Mouse (Mus musculus) midbrain, embryonic 13.5 days (tissue): ENCODE measurements around the gene Rad51b. TPM values are rescaled to one million over a fixed set of nuclear protein-coding genes. Genes with fewer than 3 reads are reported as not detected.

Experiments used
- ATAC-seq: fragments of 200-750 bp; cut with Nextera tagmentation; 2 replicates; pipeline ENCODE4 v1.8.0; 2017; ENCODE audit warnings: mild to moderate bottlenecking, moderate TSS enrichment, moderate library complexity
- H3K27ac ChIP-seq: fragments of 300-500 bp; sonication (generic); 2 replicates; pipeline ENCODE4 v1.5.1; 2015; ENCODE audit warnings: inconsistent platforms, mild to moderate bottlenecking, moderate library complexity
- H3K27me3 ChIP-seq: fragments of 300-500 bp; sonication (generic); 2 replicates; pipeline ENCODE4 v1.6.1; 2015; ENCODE audit warnings: mild to moderate bottlenecking, inconsistent platforms
- H3K36me3 ChIP-seq: fragments of 300-500 bp; sonication (generic); 2 replicates; pipeline ENCODE4 v1.6.1; 2015; ENCODE audit warnings: mild to moderate bottlenecking, inconsistent platforms
- H3K4me1 ChIP-seq: fragments of 300-500 bp; sonication (generic); replicated peaks from 2 replicates; pipeline ENCODE4 v1.6.1; 2015; ENCODE audit warnings: inconsistent platforms
- H3K4me2 ChIP-seq: fragments of 300-500 bp; sonication (generic); replicated peaks from 2 replicates; pipeline ENCODE4 v1.6.1; 2015; ENCODE audit warnings: moderate library complexity, mild to moderate bottlenecking, inconsistent platforms
- H3K4me3 ChIP-seq: fragments of 300-500 bp; sonication (generic); replicated peaks from 2 replicates; pipeline ENCODE4 v1.5.1; 2015; ENCODE audit warnings: mild to moderate bottlenecking, inconsistent platforms
- H3K9ac ChIP-seq: fragments of 300-500 bp; sonication (generic); replicated peaks from 2 replicates; pipeline ENCODE4 v1.6.1; 2015; ENCODE audit warnings: mild to moderate bottlenecking, inconsistent platforms
- H3K9me3 ChIP-seq: fragments of 300-500 bp; sonication (generic); 2 replicates; pipeline ENCODE4 v1.6.1; 2016; ENCODE audit warnings: mild to moderate bottlenecking, inconsistent platforms
- WGBS: fragments of 180-500 bp; shearing (Covaris S2); methylation state at CpG from one replicate; pipeline ENCODE4 v1.1.7; 2015; 5-methylcytosine and 5-hydroxymethylcytosine counted together
- polyA plus RNA-seq: library from polyadenylated mRNA; unstranded; fragments of >200 nt; fragmentation: Nextera tagmentation; extraction: Ambion mirVana; gene quantifications from 2 replicates; pipeline ENCODE4 v1.2.1, GENCODE M21; 2015

Gene Rad51b
- polyA plus RNA-seq, 1 experiment from 2014 or later: 3.2 TPM

DNA sequence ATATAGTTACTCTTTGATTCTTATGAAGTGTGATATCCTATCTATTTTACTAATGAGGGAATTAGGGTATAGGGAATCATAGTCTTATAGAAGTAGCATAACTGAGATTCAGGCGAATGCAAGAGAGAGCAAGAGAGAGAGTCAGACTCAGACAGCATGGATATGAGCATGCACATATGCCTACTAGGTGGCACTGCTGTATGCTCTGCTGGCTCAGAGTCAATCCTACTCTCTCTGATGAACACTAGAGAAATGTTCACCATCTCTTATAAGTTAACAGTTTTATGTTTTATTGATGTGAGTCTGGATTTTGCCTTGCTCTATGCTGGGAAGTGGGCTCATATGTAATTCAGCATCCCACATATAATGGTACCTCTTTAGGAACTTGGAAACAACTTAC is 321.9 kb downstream of the Rad51b start:
- Histone ChIP-seq H3K27me3 (no peaks in the 10 kb centered on the region), H3K9ac (no peak overlapping the region), H3K4me3 (no peak overlapping the region), H3K4me2 (no peak overlapping the region), H3K4me1 (peaks cover 7% of the 10 kb centered on the region; the same call in 1 of the 2 replicates), H3K36me3 (no peaks in the 10 kb centered on the region), H3K27ac (no peak overlapping the region), H3K9me3 (no peaks in the 10 kb centered on the region)
- no peak for ATAC-seq
- WGBS: 94% methylated on average over 1 of the region's 1 CpGs

DNA sequence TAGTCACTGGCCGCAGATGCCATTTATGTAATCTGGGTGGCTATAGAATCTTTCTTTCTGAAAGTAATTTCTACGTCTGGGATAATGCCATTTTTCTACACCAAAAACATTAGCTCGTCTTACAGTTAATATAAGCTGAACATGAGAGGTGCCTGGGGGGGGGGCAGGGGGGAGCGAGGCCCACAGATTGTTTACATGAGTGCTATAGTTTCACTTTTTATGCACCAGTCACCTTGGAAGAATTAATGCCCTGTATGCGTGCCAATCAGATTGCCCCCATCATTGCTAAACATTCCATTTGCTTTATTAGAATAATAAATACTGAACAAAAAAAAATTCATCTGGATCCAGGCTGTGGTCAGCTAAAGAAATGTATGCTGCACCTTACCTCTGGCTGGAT is 323.6 kb downstream of the Rad51b start:
- WGBS: 88% methylated on average over 5 of the region's 5 CpGs

DNA sequence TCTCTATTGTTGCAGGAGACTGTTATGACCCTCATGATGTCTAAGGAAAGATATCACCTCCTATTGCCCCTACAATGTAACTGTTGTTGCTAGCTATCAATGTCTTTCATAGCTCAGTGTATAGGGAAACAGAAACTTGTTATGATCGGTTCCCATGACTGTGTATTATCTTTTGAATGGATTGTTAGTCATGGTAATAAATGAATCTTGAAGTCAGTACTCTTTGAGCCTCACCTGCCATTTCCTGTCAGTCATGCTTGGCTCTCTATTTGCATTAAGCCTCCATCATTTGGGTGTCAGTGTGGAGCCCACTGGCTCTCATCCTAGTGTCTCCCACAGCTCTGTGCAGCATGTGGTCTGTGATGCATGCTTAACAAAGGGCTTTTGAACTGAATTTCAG is 326.2 kb downstream of the Rad51b start:
- Histone ChIP-seq H3K36me3 (no peaks in the 10 kb centered on the region), H3K9me3 (no peaks in the 10 kb centered on the region), H3K4me1 (peaks cover 37% of the 10 kb centered on the region), H3K9ac (no peak overlapping the region), H3K4me3 (no peak overlapping the region), H3K4me2 (no peak overlapping the region), H3K27me3 (no peaks in the 10 kb centered on the region), H3K27ac (no peak overlapping the region)
- ATAC-seq: no peak
- WGBS: 59% methylated on average over 1 of the region's 1 CpGs

More for the DNA sequence above, 323.6 kb downstream of the Rad51b start:
- no peak for ATAC-seq
- Histone ChIP-seq H3K9ac (no peak overlapping the region), H3K4me2 (no peak overlapping the region), H3K4me3 (no peak overlapping the region), H3K36me3 (no peaks in the 10 kb centered on the region), H3K27ac (no peak overlapping the region), H3K4me1 (peaks cover 17% of the 10 kb centered on the region), H3K9me3 (no peaks in the 10 kb centered on the region), H3K27me3 (no peaks in the 10 kb centered on the region)

DNA sequence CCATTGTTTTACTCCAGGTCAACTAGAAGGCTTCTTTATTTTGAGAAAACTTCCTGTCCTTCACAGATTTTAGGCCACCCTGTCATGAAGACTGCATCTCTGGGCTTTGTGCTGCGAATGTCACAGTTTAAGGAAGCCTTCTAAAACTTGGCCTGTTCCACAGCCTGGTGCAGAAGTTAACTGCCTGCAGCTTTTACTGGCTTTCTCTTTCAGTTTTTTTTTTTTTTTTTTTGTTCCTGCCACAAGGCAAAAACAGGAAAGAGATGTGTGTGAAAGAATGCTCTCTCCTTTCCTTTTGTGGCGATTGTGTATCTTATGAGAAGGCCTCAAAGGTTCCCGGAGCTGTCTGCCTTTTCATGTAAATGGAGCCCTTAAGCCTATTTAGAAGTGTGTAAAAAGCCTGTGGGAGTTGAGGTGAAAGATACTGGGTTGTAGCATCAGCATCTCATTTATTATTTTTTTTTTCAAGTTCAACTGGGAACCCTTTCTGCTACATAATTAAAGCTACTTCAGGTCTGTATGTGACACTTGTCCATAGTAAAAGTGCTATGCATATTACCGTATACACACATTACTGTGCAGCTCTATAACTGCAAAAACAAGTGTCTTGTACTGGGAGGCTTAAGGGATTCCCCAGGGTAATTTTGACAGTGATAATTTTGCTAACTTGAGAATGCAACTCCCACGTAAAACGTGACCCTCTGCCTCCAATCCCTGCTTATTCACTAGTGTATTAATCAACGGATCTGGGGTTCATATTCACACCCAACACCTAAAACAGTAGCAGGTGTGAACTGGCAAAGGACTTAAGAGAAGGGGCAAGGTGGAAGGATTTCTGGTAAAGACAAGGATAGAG is 328.8 kb downstream of the Rad51b start:
- Histone ChIP-seq H3K27me3 (no peaks in the 10 kb centered on the region), H3K27ac (peak overlapping the region; percentile 47), H3K36me3 (no peaks in the 10 kb centered on the region), H3K4me2 (no peak overlapping the region), H3K9me3 (no peaks in the 10 kb centered on the region), H3K9ac (no peak overlapping the region), H3K4me3 (no peak overlapping the region), H3K4me1 (peaks cover 37% of the 10 kb centered on the region)
- 7% methylated on average over 7 of the region's 7 CpGs for WGBS
- ATAC-seq: no peak

DNA sequence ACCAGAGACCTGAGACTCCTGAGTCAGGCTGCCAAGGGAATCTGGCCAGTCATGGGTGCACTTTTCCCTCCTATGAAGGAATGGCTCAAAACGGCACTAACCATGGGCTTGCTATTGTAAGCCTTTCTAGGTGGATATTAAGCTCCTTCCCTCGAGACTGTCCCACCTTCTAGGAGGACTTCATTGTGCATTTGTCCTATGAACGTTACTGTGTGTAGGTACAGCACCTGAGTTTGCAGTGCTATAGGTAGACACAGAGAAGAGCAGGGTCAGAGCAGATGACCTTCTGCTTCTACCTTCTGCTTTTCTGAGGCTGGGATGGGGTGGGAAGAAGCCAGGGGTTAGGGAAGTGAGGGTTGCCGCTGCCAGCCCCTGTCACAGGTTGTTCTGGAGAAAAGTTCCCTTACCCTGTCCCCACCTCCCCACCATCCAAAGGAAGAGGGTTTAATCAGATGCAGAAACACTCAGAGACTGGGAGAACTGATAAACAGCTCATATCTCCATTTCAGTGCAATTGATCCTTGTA is 329.5 kb downstream of the Rad51b start:
- H3K27me3 ChIP-seq: no peaks in the 10 kb centered on the region
- no peaks in the 10 kb centered on the region for H3K36me3 ChIP-seq
- no peak overlapping the region for H3K4me2 ChIP-seq
- no peak overlapping the region for H3K9ac ChIP-seq
- H3K4me3 ChIP-seq: no peak overlapping the region
- peaks cover 37% of the 10 kb centered on the region for H3K4me1 ChIP-seq
- WGBS: 23% methylated on average over 4 of the region's 4 CpGs
- no peak for ATAC-seq
- 0 out of 2 replicates have a peak overlapping the region, but pooled peaks have one; percentile 47 for H3K27ac ChIP-seq
- no peaks in the 10 kb centered on the region for H3K9me3 ChIP-seq

DNA sequence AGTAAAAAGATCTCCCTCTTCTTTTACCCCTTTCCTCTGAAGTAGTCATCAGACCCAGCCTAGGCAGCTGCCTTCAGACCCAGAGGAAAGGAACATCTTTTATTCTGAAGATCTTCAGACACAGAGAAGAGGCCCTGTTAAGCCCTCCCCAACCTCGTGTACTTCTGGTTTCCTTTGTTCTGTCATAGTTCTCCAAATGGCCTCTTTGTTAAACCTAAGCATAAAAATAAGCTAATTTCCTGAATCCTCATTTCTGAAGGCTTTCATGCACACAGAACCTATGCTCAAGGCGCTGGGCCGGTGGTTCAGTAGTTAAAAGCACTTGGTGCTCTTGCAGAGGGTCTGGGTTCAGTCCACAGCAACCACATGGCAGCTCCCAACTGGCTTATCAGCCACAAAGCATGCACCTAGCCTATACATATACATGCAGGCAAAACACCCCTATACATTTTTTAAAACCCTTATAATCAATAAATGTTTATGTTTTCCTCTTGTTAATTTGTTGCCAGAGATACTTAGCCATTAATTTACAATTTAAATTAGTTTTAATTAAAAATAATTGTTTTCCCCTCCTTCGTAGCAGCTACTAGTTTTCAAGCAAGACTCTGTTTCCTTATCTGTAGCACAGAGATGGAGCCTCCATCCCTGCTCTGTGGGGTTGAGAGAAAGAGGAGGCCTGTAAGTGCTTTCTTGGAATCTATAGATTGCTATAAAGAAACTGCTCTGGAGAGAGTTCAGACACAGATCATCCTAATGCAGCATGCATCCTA is 330.5 kb downstream of the Rad51b start:
- Histone ChIP-seq H3K9ac (no peak overlapping the region), H3K27ac (no peak overlapping the region), H3K4me1 (peaks cover 37% of the 10 kb centered on the region), H3K27me3 (no peaks in the 10 kb centered on the region), H3K36me3 (no peaks in the 10 kb centered on the region), H3K4me2 (no peak overlapping the region), H3K9me3 (no peaks in the 10 kb centered on the region), H3K4me3 (no peak overlapping the region)
- no peak for ATAC-seq
- 41% methylated on average over 4 of the region's 4 CpGs for WGBS

DNA sequence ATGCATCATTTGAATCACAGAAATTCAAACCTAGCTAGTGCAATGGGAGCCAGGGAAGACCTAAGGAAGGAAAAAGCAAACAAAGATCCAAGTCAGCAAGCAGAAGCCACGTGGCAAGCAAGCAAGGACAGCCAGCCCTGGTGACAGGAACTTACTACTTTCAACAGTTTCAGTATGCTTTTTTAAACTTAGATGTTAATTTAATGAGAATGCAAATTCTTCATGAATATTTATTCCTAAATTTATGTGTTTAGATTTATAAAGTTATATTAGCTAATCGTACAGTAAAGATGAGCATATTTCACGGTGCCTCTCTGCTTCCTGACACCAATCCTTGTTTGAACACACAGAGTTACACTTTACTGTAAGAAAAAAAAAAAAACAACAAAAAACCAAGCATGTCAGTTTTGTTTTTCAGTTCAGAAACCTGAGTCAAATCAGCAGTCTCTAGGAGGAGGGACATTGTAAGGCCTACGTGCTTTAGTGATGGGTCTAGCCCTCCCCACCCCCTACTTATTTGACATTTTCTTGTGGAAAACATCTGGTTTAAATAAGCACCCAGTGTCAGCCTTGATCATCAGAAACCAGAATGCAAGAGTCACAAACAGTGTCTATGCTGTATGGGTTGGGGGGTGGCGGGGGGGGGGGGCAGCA is 331.2 kb downstream of the Rad51b start:
- ATAC-seq: no peak
- WGBS: 70% methylated on average over 5 of the region's 5 CpGs
- no peak overlapping the region for H3K4me3 ChIP-seq
- no peaks in the 10 kb centered on the region for H3K9me3 ChIP-seq
- H3K36me3 ChIP-seq: no peaks in the 10 kb centered on the region
- H3K4me1 ChIP-seq: peaks cover 37% of the 10 kb centered on the region
- H3K27me3 ChIP-seq: no peaks in the 10 kb centered on the region
- no peak overlapping the region for H3K9ac ChIP-seq
- no peak overlapping the region for H3K4me2 ChIP-seq
- no peak overlapping the region for H3K27ac ChIP-seq

DNA sequence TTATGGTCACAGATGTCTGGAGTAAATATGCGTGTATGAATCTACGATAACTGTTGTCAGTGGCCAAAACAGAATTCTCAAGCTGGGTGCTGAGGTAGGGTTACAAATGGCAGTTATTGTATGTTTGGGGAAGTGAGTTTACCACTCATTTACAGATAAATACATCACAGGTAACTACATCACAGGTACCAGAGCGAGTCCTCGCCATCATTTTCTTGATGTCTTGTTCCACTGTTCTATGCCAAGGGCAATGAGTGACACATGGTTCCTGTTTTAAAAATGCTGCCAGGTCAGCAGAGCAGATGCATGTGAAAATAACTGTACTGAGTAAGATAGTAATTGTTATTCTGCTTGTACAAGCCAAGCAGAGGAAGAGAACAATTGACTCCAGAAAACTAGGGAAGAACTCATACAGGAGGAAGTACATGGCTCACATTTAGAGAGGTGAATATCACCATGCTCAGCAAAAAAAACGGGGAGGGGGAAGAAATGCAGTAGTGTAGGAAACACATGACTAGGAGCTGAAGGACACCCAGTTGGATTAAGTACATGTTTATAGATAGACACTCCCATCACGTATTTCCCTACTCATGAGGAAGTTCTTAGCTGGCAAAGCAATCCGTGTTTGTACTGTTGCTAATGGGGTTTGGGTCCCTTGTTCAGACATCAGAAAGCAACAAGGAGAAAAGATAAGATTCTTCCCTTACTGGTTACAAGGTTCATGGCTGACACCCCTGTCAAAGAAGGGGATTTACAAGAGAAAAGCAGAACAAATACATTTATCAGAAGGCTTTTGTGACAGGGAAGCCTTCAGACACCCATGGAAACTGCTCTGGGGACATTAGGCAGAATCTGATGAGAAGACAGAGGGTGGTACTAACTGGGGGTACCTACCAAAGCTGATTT is 333.1 kb downstream of the Rad51b start:
- Histone ChIP-seq H3K9me3 (no peaks in the 10 kb centered on the region), H3K27me3 (no peaks in the 10 kb centered on the region)
- WGBS: 90% methylated on average over 7 of the region's 7 CpGs

DNA sequence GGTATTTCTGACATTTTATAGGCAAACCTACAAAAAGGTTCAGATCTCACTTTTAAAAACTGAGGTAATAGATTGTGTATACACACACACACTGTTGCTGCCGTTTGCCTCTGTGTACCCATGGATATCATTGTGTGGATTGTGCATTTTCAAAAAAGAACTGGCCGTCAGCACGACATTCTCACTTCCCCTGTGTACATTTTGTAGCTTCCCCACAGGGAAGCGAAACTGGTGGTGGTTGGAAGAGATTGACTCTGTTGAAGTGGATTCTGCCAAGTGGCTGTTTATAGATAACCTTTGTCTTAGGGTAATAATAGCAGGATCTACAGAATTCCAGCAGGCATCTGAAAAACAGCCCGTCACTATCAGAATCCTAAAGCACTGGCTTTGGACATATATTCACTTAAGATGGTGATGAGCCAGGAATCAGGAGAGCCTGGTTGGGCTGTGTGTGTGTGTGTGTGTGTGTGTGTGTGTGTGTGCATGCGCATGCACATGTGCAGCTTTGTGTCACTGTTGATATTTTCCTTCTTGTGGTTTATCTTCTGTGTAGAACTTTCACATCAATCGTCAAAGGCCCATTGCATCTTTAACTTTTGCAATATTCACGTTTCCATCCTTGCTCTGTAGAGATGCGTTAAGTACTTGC is 336.5 kb downstream of the Rad51b start:
- Histone ChIP-seq H3K4me1 (no peaks in the 10 kb centered on the region), H3K27me3 (no peaks in the 10 kb centered on the region), H3K9ac (no peak overlapping the region), H3K27ac (no peak overlapping the region), H3K9me3 (no peaks in the 10 kb centered on the region), H3K4me2 (no peak overlapping the region), H3K36me3 (no peaks in the 10 kb centered on the region), H3K4me3 (no peak overlapping the region)
- WGBS: 87% methylated on average over 9 of the region's 9 CpGs
- ATAC-seq: no peak

More for the DNA sequence above, 333.1 kb downstream of the Rad51b start:
- Histone ChIP-seq H3K4me3 (no peak overlapping the region), H3K27ac (no peak overlapping the region), H3K36me3 (no peaks in the 10 kb centered on the region), H3K4me1 (peaks cover 22% of the 10 kb centered on the region), H3K9ac (no peak overlapping the region), H3K4me2 (no peak overlapping the region)
- no peak for ATAC-seq

DNA sequence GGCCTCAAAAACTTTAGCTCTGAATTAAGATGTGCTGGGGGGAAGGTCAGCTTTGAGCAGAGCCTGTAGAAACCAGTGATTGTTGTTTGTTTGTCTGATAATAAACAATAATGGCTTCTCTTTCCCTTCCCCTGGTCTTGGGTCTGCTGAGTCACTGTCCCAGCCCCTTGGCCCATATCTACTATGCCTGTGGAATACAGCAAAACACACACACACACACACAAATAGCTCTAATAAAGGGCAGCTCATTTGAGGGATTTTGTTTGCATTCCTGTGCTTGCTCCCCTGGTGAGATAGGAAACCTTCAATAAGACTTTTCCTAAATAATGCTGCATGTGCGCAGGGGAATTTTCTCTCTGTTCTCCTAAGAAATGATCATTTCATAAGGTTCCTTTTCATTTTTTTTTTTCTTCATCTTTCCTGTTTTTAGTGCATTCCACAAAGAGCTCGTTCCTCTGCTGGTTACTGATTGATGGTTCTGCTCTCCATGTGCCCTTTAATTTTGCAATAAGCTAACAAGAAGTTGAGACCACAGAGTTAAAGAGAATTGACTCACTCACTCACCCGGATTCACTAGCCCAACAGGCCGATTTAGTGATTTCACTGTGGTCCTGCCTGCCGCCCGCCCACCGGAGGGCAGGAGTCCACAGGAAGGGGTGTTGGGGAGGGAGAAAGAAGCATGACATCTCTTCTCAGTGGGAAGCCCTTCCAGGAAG is 344.6 kb downstream of the Rad51b start:
- WGBS: 54% methylated on average over 7 of the region's 7 CpGs
- Histone ChIP-seq H3K27me3 (no peaks in the 10 kb centered on the region), H3K9me3 (no peaks in the 10 kb centered on the region), H3K4me3 (no peak overlapping the region), H3K4me2 (no peak overlapping the region), H3K27ac (0 out of 2 replicates have a peak overlapping the region, but pooled peaks have one; percentile 7), H3K36me3 (no peaks in the 10 kb centered on the region), H3K9ac (no peak overlapping the region), H3K4me1 (peaks cover 6% of the 10 kb centered on the region; the same call in 1 of the 2 replicates)
- ATAC-seq: no peak
